Mouse (Mus musculus) embryonic facial prominence, embryonic 12.5 days (tissue): ENCODE data around the gene Actb. TPM values are rescaled to one million over a fixed set of nuclear protein-coding genes. Genes with fewer than 3 reads are reported as not detected.
A peak's percentile ranks its signal among the peaks of the same experiment; 100 is the strongest.

ENCODE experiments used
- ATAC-seq: fragments of 200-750 bp; cut with Nextera tagmentation; 2 replicates; pipeline ENCODE4 v1.8.0; 2017; ENCODE audit not compliant: insufficient number of reproducible peaks, insufficient read depth, low FRiP score, low TSS enrichment
- H3K27ac ChIP-seq: fragments of 300-500 bp; sonication (generic); 2 replicates; pipeline ENCODE4 v1.5.1; 2016; ENCODE audit warnings: mild to moderate bottlenecking
- H3K27me3 ChIP-seq: fragments of 300-500 bp; sonication (generic); 2 replicates; pipeline ENCODE4 v1.6.1; 2016; ENCODE audit warnings: mild to moderate bottlenecking, moderate library complexity
- H3K36me3 ChIP-seq: fragments of 300-500 bp; sonication (generic); 2 replicates; pipeline ENCODE4 v1.6.1; 2016; ENCODE audit warnings: mild to moderate bottlenecking
- H3K4me1 ChIP-seq: fragments of 300-500 bp; sonication (generic); 2 replicates; pipeline ENCODE4 v1.6.1; 2016
- H3K4me2 ChIP-seq: fragments of 300-500 bp; sonication (generic); replicated peaks from 2 replicates; pipeline ENCODE4 v1.6.1; 2016; ENCODE audit warnings: mild to moderate bottlenecking, moderate library complexity
- H3K4me3 ChIP-seq: fragments of 300-500 bp; sonication (generic); 2 replicates; pipeline ENCODE4 v1.5.1; 2016; ENCODE audit warnings: mild to moderate bottlenecking
- H3K9ac ChIP-seq: fragments of 300-500 bp; sonication (generic); 2 replicates; pipeline ENCODE4 v1.6.1; 2016; ENCODE audit warnings: mild to moderate bottlenecking, moderate library complexity
- H3K9me3 ChIP-seq: fragments of 300-500 bp; sonication (generic); 2 replicates; pipeline ENCODE4 v1.6.1; 2016; ENCODE audit warnings: mild to moderate bottlenecking, moderate library complexity
- WGBS: fragments of 180-500 bp; shearing (Covaris S2); methylation state at CpG from one replicate; pipeline ENCODE4 v1.1.7; 2016; 5-methylcytosine and 5-hydroxymethylcytosine counted together
- polyA plus RNA-seq: library from polyadenylated mRNA; unstranded; fragments of >200 nt; fragmentation: Nextera tagmentation; extraction: Ambion mirVana; gene quantifications from 2 replicates; pipeline ENCODE4 v1.2.1, GENCODE M21; 2016

Gene Actb
- polyA plus RNA-seq, 1 experiment from 2014 or later: 14,730 TPM

GRCm38 (mm10) chr5:142905725-142906531 is 626 bp downstream of the Actb start:
- ATAC-seq: peak; percentile 87
- H3K36me3 ChIP-seq: peaks cover 41% of the 10 kb centered on the region
- WGBS: under 1% methylated on average over 84 of the region's 84 CpGs
- peak overlapping the region; percentile 100 for H3K9ac ChIP-seq
- H3K27ac ChIP-seq: peak overlapping the region; percentile 100
- H3K4me3 ChIP-seq: peak overlapping the region; percentile 94
- H3K4me2 ChIP-seq: peak overlapping the region; percentile 89
- no peaks in the 10 kb centered on the region for H3K9me3 ChIP-seq
- peaks cover 53% of the 10 kb centered on the region for H3K4me1 ChIP-seq
- no peaks in the 10 kb centered on the region for H3K27me3 ChIP-seq

GRCm38 (mm10) chr5:142905038-142905695 is 1.4 kb downstream of the Actb start:
- peaks cover 47% of the 10 kb centered on the region for H3K36me3 ChIP-seq
- H3K27me3 ChIP-seq: no peaks in the 10 kb centered on the region
- peak overlapping the region; percentile 100 for H3K27ac ChIP-seq
- H3K4me1 ChIP-seq: peaks cover 51% of the 10 kb centered on the region
- WGBS: 4% methylated on average over 27 of the region's 27 CpGs
- H3K4me2 ChIP-seq: peak overlapping the region; percentile 89
- ATAC-seq: 0 out of 2 replicates have a peak, but pooled peaks have one; percentile 0
- H3K9ac ChIP-seq: peak overlapping the region; percentile 100
- H3K9me3 ChIP-seq: no peaks in the 10 kb centered on the region
- peak overlapping the region; percentile 94 for H3K4me3 ChIP-seq

GRCm38 (mm10) chr5:142904208-142905037 is 2.1 kb downstream of the Actb start:
- Histone ChIP-seq H3K36me3 (peaks cover 54% of the 10 kb centered on the region), H3K9me3 (no peaks in the 10 kb centered on the region), H3K4me2 (peak overlapping the region; percentile 89), H3K4me1 (peaks cover 43% of the 10 kb centered on the region), H3K27ac (peak overlapping the region; percentile 100), H3K27me3 (no peaks in the 10 kb centered on the region), H3K9ac (peak overlapping the region; percentile 100), H3K4me3 (peak overlapping the region; percentile 94)
- ATAC-seq: no peak
- WGBS: 78% methylated on average over 19 of the region's 19 CpGs

GRCm38 (mm10) chr5:142903470-142904207 is 2.9 kb downstream of the Actb start:
- Histone ChIP-seq H3K4me3 (peak overlapping the region; percentile 94), H3K4me2 (peak overlapping the region; percentile 89), H3K27ac (peak overlapping the region; percentile 100), H3K27me3 (no peaks in the 10 kb centered on the region), H3K36me3 (peaks cover 60% of the 10 kb centered on the region), H3K4me1 (peaks cover 36% of the 10 kb centered on the region), H3K9me3 (no peaks in the 10 kb centered on the region), H3K9ac (0 out of 2 replicates have a peak overlapping the region, but pooled peaks have one; percentile 100)
- no peak for ATAC-seq
- 84% methylated on average over 14 of the region's 14 CpGs for WGBS

- 52% methylated on average over 5 of the region's 5 CpGs for WGBS
Measured at GRCm38 (mm10) chr5:142902506-142903314, 3.8 kb downstream of the Actb start.

GRCm38 (mm10) chr5:142901846-142902505 is 4.6 kb downstream of the Actb start:
- WGBS: 68% methylated on average over 4 of the region's 4 CpGs
- Histone ChIP-seq H3K36me3 (peaks cover 60% of the 10 kb centered on the region), H3K27ac (peak overlapping the region; percentile 75; the same call in 1 of the 2 replicates), H3K9ac (no peak overlapping the region), H3K4me1 (peaks cover 19% of the 10 kb centered on the region), H3K4me2 (no peak overlapping the region), H3K27me3 (no peaks in the 10 kb centered on the region), H3K4me3 (no peak overlapping the region), H3K9me3 (no peaks in the 10 kb centered on the region)
- no peak for ATAC-seq

More at GRCm38 (mm10) chr5:142902506-142903314, 3.8 kb downstream of the Actb start:
- H3K9me3 ChIP-seq: no peaks in the 10 kb centered on the region
- H3K4me3 ChIP-seq: no peak overlapping the region
- H3K27me3 ChIP-seq: no peaks in the 10 kb centered on the region
- H3K27ac ChIP-seq: peak overlapping the region; percentile 75
- 0 out of 2 replicates have a peak overlapping the region, but pooled peaks have one; percentile 9 for H3K4me2 ChIP-seq
- peaks cover 26% of the 10 kb centered on the region for H3K4me1 ChIP-seq
- ATAC-seq: no peak
- peaks cover 60% of the 10 kb centered on the region for H3K36me3 ChIP-seq
- H3K9ac ChIP-seq: no peak overlapping the region

- ATAC-seq: no peak
- Histone ChIP-seq H3K36me3 (peaks cover 60% of the 10 kb centered on the region), H3K4me1 (peaks cover 17% of the 10 kb centered on the region), H3K27me3 (no peaks in the 10 kb centered on the region), H3K4me2 (no peak overlapping the region), H3K4me3 (no peak overlapping the region), H3K9ac (no peak overlapping the region), H3K27ac (no peak overlapping the region), H3K9me3 (no peaks in the 10 kb centered on the region)
- 83% methylated on average over 7 of the region's 7 CpGs for WGBS
Measured at GRCm38 (mm10) chr5:142901355-142901802, 5.2 kb downstream of the Actb start.

- WGBS: 85% methylated on average over 7 of the region's 7 CpGs
- no peak for ATAC-seq
Measured at GRCm38 (mm10) chr5:142900651-142901050, 5.9 kb downstream of the Actb start.

GRCm38 (mm10) chr5:142899932-142900533 is 6.5 kb downstream of the Actb start:
- H3K9me3 ChIP-seq: no peaks in the 10 kb centered on the region
- H3K27ac ChIP-seq: no peak overlapping the region; the same call in 1 of the 2 replicates
- no peak overlapping the region for H3K4me3 ChIP-seq
- 83% methylated on average over 5 of the region's 5 CpGs for WGBS
- ATAC-seq: no peak
- peaks cover 17% of the 10 kb centered on the region for H3K4me1 ChIP-seq
- H3K27me3 ChIP-seq: no peaks in the 10 kb centered on the region
- H3K36me3 ChIP-seq: peaks cover 55% of the 10 kb centered on the region
- no peak overlapping the region for H3K9ac ChIP-seq
- H3K4me2 ChIP-seq: no peak overlapping the region

More at GRCm38 (mm10) chr5:142900651-142901050, 5.9 kb downstream of the Actb start:
- H3K4me1 ChIP-seq: peaks cover 17% of the 10 kb centered on the region
- no peak overlapping the region for H3K4me3 ChIP-seq
- no peak overlapping the region for H3K9ac ChIP-seq
- H3K36me3 ChIP-seq: peaks cover 60% of the 10 kb centered on the region
- no peaks in the 10 kb centered on the region for H3K9me3 ChIP-seq
- H3K27ac ChIP-seq: no peak overlapping the region
- no peak overlapping the region for H3K4me2 ChIP-seq
- no peaks in the 10 kb centered on the region for H3K27me3 ChIP-seq
